Mouse (Mus musculus) ovary, adult 2 months (tissue): ENCODE results near the gene Car1. TPM values are rescaled to one million over a fixed set of nuclear protein-coding genes. Genes with fewer than 3 reads are reported as not detected.

ENCODE experiments used
- polyA plus RNA-seq: library from polyadenylated mRNA; depleted of rRNA; stranded (reverse); fragments of >200 nt; gene quantifications from 2 replicates; pipeline ENCODE4 v1.2.3, GENCODE M21; 2012; rRNA removed

The Car1 gene
- polyA plus RNA-seq, result 0.20 TPM in 1 of 2 replicates, not detected in the other

GRCm38 (mm10) chr3:14808211-14808610 is at the start of gene Car1:
Gene Car1 (minus strand): TSS chr3:14808368.

Other genes with a start within 250 kb of the Car1 start
- 1.3 TPM in 2 replicates for gene 1810022K09Rik, start 197.1 kb downstream of the Car1 start, polyA plus RNA-seq
- gene Car13, start 166.6 kb downstream of the Car1 start, polyA plus RNA-seq, result 1.5 and 2.0 TPM in 2 replicates
- gene Car3, start 55.1 kb upstream of the Car1 start, polyA plus RNA-seq, result 839 and 944 TPM in 2 replicates
- gene Car2, start 77.9 kb upstream of the Car1 start, polyA plus RNA-seq, result 118 and 129 TPM in 2 replicates